Mouse (Mus musculus) urinary bladder, postnatal 25 days (tissue): ENCODE measurements around the gene Cdiptos.
A peak's percentile ranks its signal among the peaks of the same experiment; 100 is the strongest.

Experiments
- DNase-seq: peaks from one replicate; pipeline ENCODE4 v3.0.0; 2022; ENCODE audit warnings: low spot score

Gene Cdiptos

DNA sequence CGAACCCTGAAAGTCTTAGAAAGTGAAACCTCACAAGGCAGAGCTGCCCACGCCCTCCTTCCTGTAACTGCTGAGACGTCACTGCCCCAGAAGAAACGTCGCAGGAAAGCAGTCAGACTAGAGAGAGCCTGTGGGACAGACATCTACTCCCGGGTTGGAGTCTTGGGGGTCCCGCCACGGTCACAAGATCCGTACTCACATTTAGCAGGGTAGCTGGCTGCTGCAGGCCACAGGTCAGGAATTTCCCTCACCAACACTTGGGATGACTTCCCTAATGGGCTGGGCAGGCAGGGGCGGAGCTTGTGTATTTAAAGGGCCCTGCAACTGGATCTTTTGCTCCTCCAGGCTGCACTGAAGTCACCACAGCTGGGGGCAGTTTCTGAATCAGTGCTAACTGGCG is 38.4 kb upstream of the Cdiptos start, which contains the start of gene Mvp:
TSS of gene Mvp (minus strand) at position 302 of the 400 bp plus-strand sequence.
- peak; percentile 69 for DNase-seq

GRCm38 (mm10) chr7:127013385-127013784 is 37.5 kb upstream of the Cdiptos start:
- no peak for DNase-seq

- DNase-seq = no peak
Measured at GRCm38 (mm10) chr7:127012845-127013244, 36.9 kb upstream of the Cdiptos start.

- no peak for DNase-seq
Measured at GRCm38 (mm10) chr7:127012374-127012773, 36.5 kb upstream of the Cdiptos start.

DNA sequence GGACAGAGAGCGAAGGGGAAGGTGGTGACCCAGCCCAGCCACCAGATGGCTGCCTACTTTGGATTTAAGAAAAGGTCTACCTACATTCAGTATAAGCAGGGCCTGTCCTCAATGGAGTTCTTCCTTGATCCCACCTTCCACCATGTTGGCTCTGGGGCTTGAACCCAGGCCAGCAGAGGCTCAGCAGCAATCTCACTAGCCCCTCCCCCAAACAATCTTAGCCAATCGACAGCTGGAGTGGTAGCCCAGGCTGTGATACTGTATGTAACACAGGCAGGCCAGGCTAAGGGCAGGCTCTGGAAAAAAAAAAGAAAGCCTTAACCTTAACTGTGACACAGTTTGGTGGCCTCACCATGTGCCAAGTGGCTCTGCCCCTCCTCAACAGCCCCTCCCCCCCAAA is 35.8 kb upstream of the Cdiptos start:
- DNase-seq = no peak

GRCm38 (mm10) chr7:127011051-127011450 is 35.2 kb upstream of the Cdiptos start:
- no peak for DNase-seq

DNA sequence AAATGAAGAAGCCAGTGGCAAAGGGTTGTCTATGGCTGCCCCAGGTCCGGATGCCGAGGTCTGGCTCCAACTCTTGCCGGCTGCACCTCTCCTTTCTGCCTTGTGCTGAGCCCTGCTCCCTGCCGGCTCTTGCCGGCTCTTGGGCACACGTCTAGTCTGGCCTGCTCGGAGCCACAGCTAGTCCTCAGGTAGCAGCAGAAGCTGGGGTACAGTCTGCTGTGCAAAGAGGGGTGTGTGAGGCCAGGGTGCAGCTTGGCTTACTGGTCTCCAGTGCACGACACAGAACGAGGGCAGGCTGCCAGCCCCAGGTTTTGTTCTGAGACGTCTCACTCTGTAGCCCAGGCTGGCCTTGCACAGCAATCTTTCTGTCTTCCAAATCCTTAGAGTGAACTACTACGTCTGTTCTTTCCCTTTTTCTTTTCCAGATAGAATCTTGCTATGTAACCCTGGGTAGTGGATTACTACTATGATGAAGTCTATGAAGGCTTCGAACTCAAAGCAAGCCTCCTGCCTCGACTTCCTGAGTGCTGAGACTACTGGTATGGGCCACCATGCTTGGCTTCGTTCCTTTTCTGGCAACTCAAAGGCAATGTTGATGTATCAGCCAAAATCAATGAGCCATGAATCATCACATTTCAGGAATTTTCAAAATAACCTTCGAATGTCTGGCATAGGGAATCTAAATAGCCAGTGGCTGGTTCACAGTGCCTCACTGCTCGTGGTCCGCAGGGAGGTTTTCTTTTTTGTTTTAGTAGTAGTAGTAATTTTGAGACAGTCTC is 33.6 kb upstream of the Cdiptos start:
- DNase-seq = no peak

DNA sequence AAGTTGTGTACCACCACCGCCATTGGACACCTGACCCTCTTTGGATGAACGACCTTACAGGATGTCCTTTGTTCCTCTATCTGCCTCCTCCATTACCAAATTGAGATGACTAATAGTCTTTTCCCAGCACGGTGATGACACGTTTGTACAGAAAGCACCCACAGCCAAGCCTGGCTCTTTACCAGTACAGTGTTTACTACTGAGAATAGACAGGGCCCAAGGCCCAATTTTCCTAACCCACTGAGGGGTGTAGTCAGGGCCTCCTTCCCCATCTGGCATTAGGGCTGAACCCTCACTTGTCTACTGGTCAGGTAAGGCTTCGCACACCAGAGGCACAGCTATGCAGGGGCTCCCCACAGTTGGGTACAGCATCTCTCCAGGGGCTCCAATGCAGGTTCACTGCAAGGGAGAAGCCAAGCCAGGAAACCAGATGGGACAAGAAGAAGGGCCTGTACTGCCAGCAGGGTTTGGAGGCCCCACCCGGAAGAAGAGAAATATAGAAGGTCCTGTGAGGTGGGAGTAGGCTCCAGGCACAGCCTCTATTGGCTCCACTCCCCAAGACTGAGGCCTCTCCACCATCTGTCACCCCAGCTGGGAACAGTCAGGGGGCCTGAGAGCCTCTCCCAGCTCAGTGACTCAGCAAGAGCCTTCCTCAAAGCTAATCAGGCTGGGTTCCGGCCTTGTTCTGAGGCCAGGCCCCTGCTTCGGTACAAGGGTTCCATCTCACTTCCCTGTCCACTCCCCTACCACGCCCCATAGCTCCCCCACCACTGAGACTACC is 32.5 kb upstream of the Cdiptos start:
- peak; percentile 48 for DNase-seq

- no peak for DNase-seq
Measured at GRCm38 (mm10) chr7:127007313-127008024, 31.6 kb upstream of the Cdiptos start.

GRCm38 (mm10) chr7:127004122-127004875 is 28.4 kb upstream of the Cdiptos start:
- DNase-seq = no peak

DNA sequence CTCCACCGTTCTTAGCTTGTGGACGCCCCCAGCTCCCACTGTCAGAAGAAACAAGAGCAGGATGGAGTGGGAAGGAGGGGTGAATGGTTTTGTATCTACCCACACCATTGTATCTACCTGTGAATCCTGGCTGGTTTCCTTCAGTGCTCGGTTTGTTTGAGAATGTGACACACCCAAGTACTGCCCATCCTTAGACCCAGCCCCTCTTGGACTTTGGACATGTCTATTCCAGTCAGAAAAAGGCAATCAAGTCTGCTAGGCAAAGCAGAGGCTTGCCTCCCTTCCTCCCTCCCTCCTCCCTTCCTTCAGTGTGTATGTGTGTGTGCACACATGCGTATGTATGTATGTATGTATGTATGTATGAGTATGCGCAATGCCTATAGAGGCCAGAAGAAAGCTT is 27.7 kb upstream of the Cdiptos start:
- no peak for DNase-seq

DNA sequence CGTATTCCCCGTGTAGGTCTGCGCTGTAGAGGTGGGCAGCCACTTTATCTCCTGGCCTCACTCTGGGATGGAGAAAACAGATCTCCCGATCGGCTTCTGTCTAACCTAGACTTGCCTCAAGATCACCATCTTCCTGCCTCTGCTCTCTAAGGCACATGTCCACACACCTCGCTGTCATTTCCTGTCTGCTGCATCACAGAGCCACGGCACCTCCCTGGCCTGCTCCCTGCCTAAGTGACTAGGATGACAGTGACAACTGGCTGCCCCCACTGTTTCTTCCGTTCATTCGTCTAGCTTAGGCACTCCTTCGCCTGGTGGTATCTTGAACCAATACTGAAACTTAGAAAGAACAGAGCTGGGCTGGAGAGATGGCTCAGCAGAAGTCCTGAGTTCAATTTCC is 23.7 kb upstream of the Cdiptos start:
- DNase-seq = no peak

GRCm38 (mm10) chr7:126996449-126996848 is 20.6 kb upstream of the Cdiptos start:
- no peak for DNase-seq

DNA sequence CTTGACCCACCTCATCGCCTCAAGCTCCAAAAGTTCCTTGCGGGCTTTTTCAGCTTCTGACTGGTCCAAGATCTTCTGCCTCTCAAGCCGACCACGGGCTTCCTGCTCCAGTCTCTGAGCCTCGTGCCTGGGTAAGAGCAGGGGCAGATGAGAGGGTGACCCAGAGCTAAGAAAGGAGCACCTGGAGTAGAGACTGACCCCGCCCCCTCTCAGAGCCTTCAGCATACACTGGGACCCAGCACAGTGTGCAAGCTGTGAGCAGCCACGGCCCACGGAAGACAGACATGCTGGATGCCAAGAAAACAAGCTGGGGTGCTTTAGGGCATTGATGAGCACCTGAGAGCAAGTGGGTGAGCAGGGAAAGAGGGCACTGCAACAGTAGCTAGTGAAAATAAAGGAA is 12.9 kb upstream of the Cdiptos start:
- no peak for DNase-seq

- DNase-seq = peak; percentile 21
Measured at GRCm38 (mm10) chr7:126986319-126986718, 10.4 kb upstream of the Cdiptos start.

DNA sequence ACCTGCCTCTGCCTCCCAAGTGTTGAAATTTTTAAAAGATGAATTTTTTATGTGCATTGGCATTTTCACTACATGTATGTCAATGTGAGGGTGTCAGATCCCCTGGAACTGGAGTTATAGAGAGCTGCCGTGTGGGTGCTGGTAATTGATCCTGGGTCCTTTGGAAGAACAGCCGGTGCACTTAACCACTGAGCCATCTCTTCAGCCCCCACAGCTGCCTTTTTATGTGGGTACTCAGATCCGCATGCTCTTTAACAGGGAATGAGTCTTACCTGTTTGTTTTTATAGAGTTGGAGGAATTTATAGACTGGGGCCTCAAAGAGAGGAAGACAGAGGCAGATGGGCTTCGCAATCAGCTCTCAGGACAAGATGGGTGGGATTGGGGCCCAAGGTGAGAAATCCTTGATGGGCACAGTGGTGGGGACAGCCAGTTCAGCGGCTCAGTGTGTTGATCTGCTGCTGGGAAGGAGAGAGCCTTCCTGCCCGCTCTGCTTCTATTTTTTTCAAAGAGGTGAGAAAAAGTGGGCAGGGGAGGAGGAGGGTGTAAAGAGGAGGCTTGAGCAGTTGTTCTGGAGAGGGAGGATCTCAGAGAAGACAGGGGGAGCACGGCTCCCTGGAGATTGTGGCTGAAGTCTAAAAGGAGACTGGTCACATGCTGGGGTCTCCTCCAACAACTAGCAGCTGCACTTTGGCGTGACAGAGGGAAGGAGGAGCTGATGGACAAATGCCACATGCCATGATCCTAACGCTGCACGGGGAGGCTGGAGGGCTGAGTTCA is 9.0 kb upstream of the Cdiptos start:
- DNase-seq = no peak

- DNase-seq = no peak
Measured at GRCm38 (mm10) chr7:126983113-126983512, 7.2 kb upstream of the Cdiptos start.

DNA sequence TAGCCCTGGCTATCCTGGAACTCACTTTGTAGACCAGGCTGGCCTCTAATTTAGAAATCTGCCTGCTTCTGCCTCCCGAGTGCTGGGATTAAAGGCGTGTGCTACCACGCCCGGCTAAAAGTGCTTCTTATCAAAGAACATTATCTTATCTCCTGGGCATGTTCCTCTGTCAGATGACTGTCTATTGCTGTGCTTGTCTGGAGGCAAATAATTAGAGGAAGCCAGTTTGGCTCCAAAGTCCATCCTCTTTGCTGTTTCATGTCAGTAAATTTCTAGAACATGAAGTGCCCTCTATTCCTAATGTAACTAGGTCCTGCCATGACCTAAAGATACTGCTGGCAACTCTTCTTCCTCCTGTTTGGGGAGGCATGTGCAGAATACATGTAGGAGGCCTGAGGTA is 6.2 kb upstream of the Cdiptos start:
- DNase-seq = no peak

- no peak for DNase-seq
Measured at GRCm38 (mm10) chr7:126981601-126982000, 5.7 kb upstream of the Cdiptos start.

DNA sequence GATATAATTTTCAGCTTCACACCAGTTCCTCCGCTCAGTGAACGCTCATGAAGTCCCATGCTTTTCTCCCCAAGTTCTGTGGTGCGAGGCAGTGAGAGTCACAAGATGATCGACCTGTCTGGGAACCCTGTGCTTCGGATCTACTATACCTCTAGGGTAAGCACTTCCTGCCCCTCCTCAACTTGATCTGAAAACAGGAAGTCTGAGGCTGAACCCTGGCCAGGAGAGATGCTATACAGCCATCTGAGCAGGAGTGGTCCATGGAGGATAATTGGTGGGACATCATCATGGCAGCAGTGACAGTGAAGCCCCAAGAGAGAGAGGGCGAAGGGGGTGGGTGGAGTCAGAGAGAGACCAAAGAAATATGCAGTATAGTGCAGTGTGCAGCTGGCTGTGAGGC is 2.9 kb upstream of the Cdiptos start:
- DNase-seq = no peak

- peak; percentile 14 for DNase-seq
Measured at GRCm38 (mm10) chr7:126976878-126977459, 1.1 kb upstream of the Cdiptos start.

- DNase-seq = no peak
Measured at GRCm38 (mm10) chr7:126975893-126975949, 177 bp downstream of the Cdiptos start, which contains the start of gene Cdipt. Cdipt (plus strand) TSS chr7:126975914.
